Mouse (Mus musculus): ENCODE measurements around the gene Ube2l6. TPM values are rescaled to one million over a fixed set of nuclear protein-coding genes. Genes with fewer than 3 reads are reported as not detected.

The Ube2l6 gene
- polyA plus RNA-seq, 1 experiment from 2014 or later, result 39.1 TPM

DNA sequence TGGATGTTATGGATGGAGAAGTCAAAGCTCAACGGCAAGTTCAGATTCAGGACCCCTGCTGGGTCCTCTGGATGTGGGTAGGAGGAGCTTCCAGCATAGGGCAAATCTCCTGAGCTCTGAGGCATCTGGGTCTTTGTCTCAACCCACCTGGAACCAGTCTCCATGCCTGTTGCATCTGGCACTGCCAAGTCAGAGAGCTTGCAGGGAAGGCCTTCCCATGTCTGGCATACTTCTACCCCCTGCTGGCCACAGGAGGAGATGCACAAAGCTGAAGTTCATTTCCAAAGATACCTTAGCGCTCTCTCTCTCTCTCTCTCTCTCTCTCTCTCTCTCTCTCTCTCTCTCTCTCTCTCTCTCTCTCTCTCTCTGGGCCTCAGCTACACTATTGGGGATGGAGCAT lies 57.1 kb downstream of the Ube2l6 start:
- peak; percentile 94 for TF ChIP-seq CTCF (IDR thresholded peaks at IDR 0.05; ENCODE audit: low read depth)
- H3K9me3 ChIP-seq (ENCODE audit: low read depth, low read length), result no peaks in the 10 kb centered on the region
- no peaks in the 10 kb centered on the region for H3K4me1 ChIP-seq (ENCODE audit: insufficient read depth)
- no peaks in the 10 kb centered on the region for H3K27me3 ChIP-seq (ENCODE audit: insufficient read depth, low read length)
- ATAC-seq (ENCODE audit: insufficient read depth) (peak; percentile 36), DNase-seq (peak; percentile 78)
- H3K4me2 ChIP-seq, result no peak overlapping the region
- no peak overlapping the region for H3K9ac ChIP-seq
- H3K27ac ChIP-seq (ENCODE audit: low read depth), result no peak overlapping the region
- peaks cover 81% of the 10 kb centered on the region for H3K36me3 ChIP-seq (ENCODE audit: insufficient read depth)
- no peak overlapping the region for H3K4me3 ChIP-seq (ENCODE audit: low read depth, low read length)
- WGBS, result 52% methylated on average over 2 of the region's 2 CpGs

- H3K9me3 ChIP-seq (ENCODE audit: low read depth, low read length), result no peaks in the 10 kb centered on the region
- peaks cover 85% of the 10 kb centered on the region for H3K36me3 ChIP-seq (ENCODE audit: insufficient read depth)
- no peak for ATAC-seq (ENCODE audit: insufficient read depth)
- no peak for TF ChIP-seq CTCF (IDR thresholded peaks at IDR 0.05; ENCODE audit: low read depth)
- WGBS, result 71% methylated on average over 1 of the region's 1 CpGs
- H3K4me1 ChIP-seq (ENCODE audit: insufficient read depth), result no peaks in the 10 kb centered on the region
- no peak overlapping the region for H3K27ac ChIP-seq (ENCODE audit: low read depth)
- no peaks in the 10 kb centered on the region for H3K27me3 ChIP-seq (ENCODE audit: insufficient read depth, low read length)
- no peak overlapping the region for H3K9ac ChIP-seq
- DNase-seq, result no peak
- no peak overlapping the region for H3K4me3 ChIP-seq (ENCODE audit: low read depth, low read length)
- no peak overlapping the region for H3K4me2 ChIP-seq
Observed at GRCm38 (mm10) chr2:84858551-84858950, 59.9 kb downstream of the Ube2l6 start.

Other genes starting within 250 kb of the Ube2l6 start
- 59.9 and 63.3 TPM in 2 replicates for gene Ctnnd1, start 148.1 kb upstream of the Ube2l6 start, polyA plus RNA-seq (2014; fragmentation: Nextera tagmentation; extraction: Ambion mirVana)
- gene Btbd18, start 139.7 kb upstream of the Ube2l6 start, polyA plus RNA-seq (2014; fragmentation: Nextera tagmentation; extraction: Ambion mirVana), result 0.22 and 0.39 TPM in 2 replicates
- 419 and 427 TPM in 2 replicates for gene Selenoh, start 128.1 kb upstream of the Ube2l6 start, polyA plus RNA-seq (2014; fragmentation: Nextera tagmentation; extraction: Ambion mirVana)
- gene Gm28635, start 120.8 kb upstream of the Ube2l6 start, polyA plus RNA-seq (2014; fragmentation: Nextera tagmentation; extraction: Ambion mirVana), result not detected in 2 replicates
- 44.8 and 45.4 TPM in 2 replicates for gene Med19, start 120.4 kb upstream of the Ube2l6 start, polyA plus RNA-seq (2014; fragmentation: Nextera tagmentation; extraction: Ambion mirVana)
- 110 and 117 TPM in 2 replicates for gene Tmx2, start 119.7 kb upstream of the Ube2l6 start, polyA plus RNA-seq (2014; fragmentation: Nextera tagmentation; extraction: Ambion mirVana)
- gene Zdhhc5, start 83.6 kb upstream of the Ube2l6 start, polyA plus RNA-seq (2014; fragmentation: Nextera tagmentation; extraction: Ambion mirVana), result 30.8 and 31.0 TPM in 2 replicates
- gene Clp1, start 71.5 kb upstream of the Ube2l6 start, polyA plus RNA-seq (2014; fragmentation: Nextera tagmentation; extraction: Ambion mirVana), result 25.6 and 28.1 TPM in 2 replicates
- 6.4 and 7.4 TPM in 2 replicates for gene Ypel4, start 64.8 kb upstream of the Ube2l6 start, polyA plus RNA-seq (2014; fragmentation: Nextera tagmentation; extraction: Ambion mirVana)
- 4.7 and 4.9 TPM in 2 replicates for gene Gm19426, start 55.2 kb upstream of the Ube2l6 start, polyA plus RNA-seq (2014; fragmentation: Nextera tagmentation; extraction: Ambion mirVana)
- 65.4 and 70.3 TPM in 2 replicates for gene Serping1, start 23.4 kb upstream of the Ube2l6 start, polyA plus RNA-seq (2014; fragmentation: Nextera tagmentation; extraction: Ambion mirVana)
- 0.11 and 0.24 TPM in 2 replicates for gene Smtnl1, start 23.8 kb downstream of the Ube2l6 start, polyA plus RNA-seq (2014; fragmentation: Nextera tagmentation; extraction: Ambion mirVana)
- gene Timm10, start 28.2 kb downstream of the Ube2l6 start, polyA plus RNA-seq (2014; fragmentation: Nextera tagmentation; extraction: Ambion mirVana), result 55.4 and 58.7 TPM in 2 replicates
- 18.8 and 20.2 TPM in 2 replicates for gene Slc43a1, start 40.0 kb downstream of the Ube2l6 start, polyA plus RNA-seq (2014; fragmentation: Nextera tagmentation; extraction: Ambion mirVana)
- gene Rtn4rl2, start 87.9 kb downstream of the Ube2l6 start, polyA plus RNA-seq (2014; fragmentation: Nextera tagmentation; extraction: Ambion mirVana), result 1.1 and 1.2 TPM in 2 replicates
- gene Slc43a3, start 137.8 kb downstream of the Ube2l6 start, polyA plus RNA-seq (2014; fragmentation: Nextera tagmentation; extraction: Ambion mirVana), result 77.4 and 78.9 TPM in 2 replicates
- gene Prg2, start 181.6 kb downstream of the Ube2l6 start, polyA plus RNA-seq (2014; fragmentation: Nextera tagmentation; extraction: Ambion mirVana), result 0.23 TPM in 1 of 2 replicates, not detected in the other
- not detected in 2 replicates for gene Prg3, start 189.4 kb downstream of the Ube2l6 start, polyA plus RNA-seq (2014; fragmentation: Nextera tagmentation; extraction: Ambion mirVana)
- 346 and 352 TPM in 2 replicates for gene Ssrp1, start 238.4 kb downstream of the Ube2l6 start, polyA plus RNA-seq (2014; fragmentation: Nextera tagmentation; extraction: Ambion mirVana)
- gene P2rx3, start 238.6 kb downstream of the Ube2l6 start, polyA plus RNA-seq (2014; fragmentation: Nextera tagmentation; extraction: Ambion mirVana), result 0.43 and 0.77 TPM in 2 replicates
- gene Tnks1bp1, start 249.2 kb downstream of the Ube2l6 start, polyA plus RNA-seq (2014; fragmentation: Nextera tagmentation; extraction: Ambion mirVana), result 10.6 and 13.7 TPM in 2 replicates

All from lung, embryonic 14.5 days (tissue).